Mouse (Mus musculus): ENCODE measurements around the gene Gm10428. TPM values are rescaled to one million over a fixed set of nuclear protein-coding genes. Genes with fewer than 3 reads are reported as not detected.
"Not testable (repeated sequence)": the region's sequence is repeated elsewhere in the genome, so short reads cannot be mapped to it uniquely, and the experiment has no call there.

The Gm10428 gene
- not detected for total RNA-seq (2021)
- long read RNA-seq, experiment 1 = 0 reads
- long read RNA-seq, experiment 2 = 0 reads

- intact Hi-C loops (cut with DNase I) = loop anchor here (10.0 kb wide), 1 partner anchor 382 kb away; no protein-coding TSS in a partner anchor
- DNase-seq = no peak
Measured at GRCm38 (mm10) chr11:62752780-62753179, at the start of gene Gm10428. TSS of gene Gm10428 (plus strand) at chr11:62753100.

- intact Hi-C loops (cut with DNase I) = no loop called here
- no peak for DNase-seq
Measured at GRCm38 (mm10) chr11:62706141-62706540, 46.8 kb upstream of the Gm10428 start.

GRCm38 (mm10) chr11:62708252-62708651 is 44.6 kb upstream of the Gm10428 start:
- intact Hi-C loops (cut with DNase I) = no loop called here
- DNase-seq = no peak

GRCm38 (mm10) chr11:62710657-62711056 is 42.2 kb upstream of the Gm10428 start:
- DNase-seq = no peak
- intact Hi-C loops (cut with DNase I) = no loop called here

GRCm38 (mm10) chr11:62728276-62728675 is 24.6 kb upstream of the Gm10428 start:
- intact Hi-C loops (cut with DNase I) = no loop called here

GRCm38 (mm10) chr11:62731311-62732021 is 21.4 kb upstream of the Gm10428 start, which contains the start of gene Zfp287:
TSS of gene Zfp287 (minus strand) at chr11:62731905.
- DNase-seq = peak; percentile 77 to 82
- intact Hi-C loops (cut with DNase I) = no loop called here

More at GRCm38 (mm10) chr11:62728276-62728675, 24.6 kb upstream of the Gm10428 start:
- no peak for DNase-seq

- intact Hi-C loops (cut with DNase I) = no loop called here
- no peak for DNase-seq
Measured at GRCm38 (mm10) chr11:62732022-62732387, 20.9 kb upstream of the Gm10428 start.

- DNase-seq = no peak
- intact Hi-C loops (cut with DNase I) = no loop called here
Measured at GRCm38 (mm10) chr11:62732665-62733064, 20.2 kb upstream of the Gm10428 start.

GRCm38 (mm10) chr11:62741186-62741585 is 11.7 kb upstream of the Gm10428 start:
- intact Hi-C loops (cut with DNase I) = loop anchor here (10.0 kb wide), 1 partner anchor 424 kb away; no protein-coding TSS in a partner anchor

GRCm38 (mm10) chr11:62742261-62742957 is 10.5 kb upstream of the Gm10428 start:
- intact Hi-C loops (cut with DNase I) = loop anchor here (10.0 kb wide), 1 partner anchor 422 kb away; no protein-coding TSS in a partner anchor
- no peak for DNase-seq

More at GRCm38 (mm10) chr11:62741186-62741585, 11.7 kb upstream of the Gm10428 start:
- DNase-seq = no peak

- intact Hi-C loops (cut with DNase I) = loop anchor here (10.0 kb wide), 1 partner anchor 421 kb away; no protein-coding TSS in a partner anchor
- peak in 1 of 2 experiments; percentile 53 for DNase-seq
Measured at GRCm38 (mm10) chr11:62744103-62744502, 8.8 kb upstream of the Gm10428 start.

- DNase-seq = peak; percentile 32 to 42
- intact Hi-C loops (cut with DNase I) = loop anchor here (10.0 kb wide), 1 partner anchor 419 kb away; no protein-coding TSS in a partner anchor
Measured at GRCm38 (mm10) chr11:62746001-62746533, 6.8 kb upstream of the Gm10428 start.

GRCm38 (mm10) chr11:62747227-62747626 is 5.7 kb upstream of the Gm10428 start:
- intact Hi-C loops (cut with DNase I) = loop anchor here (10.0 kb wide), 1 partner anchor 418 kb away; no protein-coding TSS in a partner anchor
- DNase-seq = no peak

GRCm38 (mm10) chr11:62748062-62748461 is 4.8 kb upstream of the Gm10428 start:
- intact Hi-C loops (cut with DNase I) = loop anchor here (10.0 kb wide), 1 partner anchor 417 kb away; no protein-coding TSS in a partner anchor
- DNase-seq = no peak

GRCm38 (mm10) chr11:62749445-62749844 is 3.5 kb upstream of the Gm10428 start:
- intact Hi-C loops (cut with DNase I) = loop anchor here (10.0 kb wide), 1 partner anchor 415 kb away; no protein-coding TSS in a partner anchor
- DNase-seq = not testable (repeated sequence)

- no peak for DNase-seq
- intact Hi-C loops (cut with DNase I) = loop anchor here (10.0 kb wide), 1 partner anchor 383 kb away; no protein-coding TSS in a partner anchor
Measured at GRCm38 (mm10) chr11:62752191-62752590, 709 bp upstream of the Gm10428 start.

- intact Hi-C loops (cut with DNase I) = loop anchor here (2.0 to 10.0 kb wide), 3 partner anchors 51 to 378 kb away; no protein-coding TSS in a partner anchor
- DNase-seq = peak; percentile 94
Measured at GRCm38 (mm10) chr11:62756456-62757142, 3.7 kb downstream of the Gm10428 start.

GRCm38 (mm10) chr11:62757143-62757507 is 4.2 kb downstream of the Gm10428 start:
- DNase-seq = no peak
- intact Hi-C loops (cut with DNase I) = loop anchor here (2.0 to 10.0 kb wide), 3 partner anchors 50 to 378 kb away; no protein-coding TSS in a partner anchor

- intact Hi-C loops (cut with DNase I) = loop anchor here (2.0 to 10.0 kb wide), 3 partner anchors 49 to 377 kb away; no protein-coding TSS in a partner anchor
- DNase-seq = no peak
Measured at GRCm38 (mm10) chr11:62757906-62758305, 5.0 kb downstream of the Gm10428 start.

GRCm38 (mm10) chr11:62758491-62758890 is 5.6 kb downstream of the Gm10428 start:
- intact Hi-C loops (cut with DNase I) = loop anchor here (5.0 to 10.0 kb wide), 2 partner anchors 49 to 376 kb away; no protein-coding TSS in a partner anchor
- DNase-seq = no peak

All from gastrocnemius, postnatal 36 days (tissue).